Mouse (Mus musculus) olfactory bulb, adult 2 months (tissue): Measurements from ENCODE around the gene Mbtps1. TPM values are rescaled to one million over a fixed set of nuclear protein-coding genes. Genes with fewer than 3 reads are reported as not detected.

Experiments
- H3K27ac ChIP-seq: fragments of 200-500 bp; 2 replicates; pipeline ENCODE4 v1.5.1; 2012; ENCODE audit warnings: low read depth, low read length; ENCODE audit not compliant: insufficient read depth
- H3K4me1 ChIP-seq: fragments of 200-500 bp; 2 replicates; pipeline ENCODE4 v1.6.1; 2012; ENCODE audit warnings: low read length; ENCODE audit not compliant: control insufficient read depth, insufficient read depth
- H3K4me3 ChIP-seq: fragments of 200-500 bp; 2 replicates; pipeline ENCODE4 v1.5.1; 2012; ENCODE audit warnings: mild to moderate bottlenecking, low read depth, low read length, moderate library complexity; ENCODE audit not compliant: insufficient read depth
- CTCF ChIP-seq: fragments of 200-500 bp; IDR thresholded peaks from 2 replicates; pipeline ENCODE4 v1.5.1; 2012; ENCODE audit warnings: low read depth, mild to moderate bottlenecking, low read length, moderate library complexity; ENCODE audit not compliant: insufficient read depth
- POLR2A ChIP-seq: fragments of 200-500 bp; IDR thresholded peaks from 2 replicates; pipeline ENCODE4 v1.6.1; 2012; ENCODE audit warnings: mild to moderate bottlenecking, low read depth, low read length, moderate library complexity; ENCODE audit not compliant: insufficient read depth
- WGBS: fragments of 180-500 bp; shearing (Covaris S2); methylation state at CpG from one replicate; pipeline ENCODE4 v1.1.7; 2018; 5-methylcytosine and 5-hydroxymethylcytosine counted together
- polyA plus RNA-seq: library from polyadenylated mRNA; stranded (reverse); fragments of >200 nt; gene quantifications from 2 replicates; pipeline ENCODE4 v1.2.4, GENCODE M21; 2012; ENCODE audit warnings: low replicate concordance; ENCODE audit not compliant: missing spikeins, insufficient read depth, insufficient read length

The Mbtps1 gene
- polyA plus RNA-seq, 1 experiment = 181 TPM

- H3K4me3 ChIP-seq = no peak within 1 kb of the TSS
- WGBS = 62% methylated on average over 5 of the region's 5 CpGs
- H3K27ac ChIP-seq = no peak within 1 kb of the TSS
- H3K4me1 ChIP-seq = peaks cover 70% of the 10 kb centered on the region
- no peak for TF ChIP-seq CTCF
- TF ChIP-seq POLR2A = no peak
These were observed 56.9 kb downstream of the Mbtps1 start, which contains the start of gene Slc38a8 for GRCm38 (mm10) chr8:119501598-119501997. Gene Slc38a8, minus strand, starts transcription at chr8:119501698.

- no peak overlapping the region for H3K4me3 ChIP-seq
- peaks cover 61% of the 10 kb centered on the region for H3K4me1 ChIP-seq
- 82% methylated on average over 2 of the region's 2 CpGs for WGBS
- TF ChIP-seq POLR2A = no peak
- no peak for TF ChIP-seq CTCF
- H3K27ac ChIP-seq = no peak overlapping the region
These were observed 58.7 kb downstream of the Mbtps1 start for GRCm38 (mm10) chr8:119499836-119500235.

GRCm38 (mm10) chr8:119496848-119497247 is 61.7 kb downstream of the Mbtps1 start:
- no peak for TF ChIP-seq POLR2A
- TF ChIP-seq CTCF = peak; percentile 54; the same call in 1 of the 2 replicates
- Histone ChIP-seq H3K4me1 (peaks cover 39% of the 10 kb centered on the region), H3K4me3 (no peak overlapping the region), H3K27ac (peak overlapping the region; percentile 46; the same call in 1 of the 2 replicates)
- WGBS = 40% methylated on average over 6 of the region's 6 CpGs

- H3K27ac ChIP-seq = no peak overlapping the region
- no peak overlapping the region for H3K4me3 ChIP-seq
- TF ChIP-seq POLR2A (no peak), CTCF (no peak)
- peaks cover 9% of the 10 kb centered on the region for H3K4me1 ChIP-seq
- 75% methylated on average over 7 of the region's 7 CpGs for WGBS
These were observed 71.4 kb downstream of the Mbtps1 start for GRCm38 (mm10) chr8:119487093-119487492.

GRCm38 (mm10) chr8:119484145-119484896 is 74.2 kb downstream of the Mbtps1 start:
- TF ChIP-seq CTCF (no peak), POLR2A (no peak)
- Histone ChIP-seq H3K27ac (no peak overlapping the region), H3K4me1 (no peaks in the 10 kb centered on the region), H3K4me3 (no peak overlapping the region)
- WGBS = 85% methylated on average over 11 of the region's 11 CpGs

- H3K4me3 ChIP-seq = no peak overlapping the region
- WGBS = 46% methylated on average over 5 of the region's 5 CpGs
- peaks cover 2% of the 10 kb centered on the region; the same call in 1 of the 2 replicates for H3K4me1 ChIP-seq
- H3K27ac ChIP-seq = no peak overlapping the region
- TF ChIP-seq POLR2A (no peak), CTCF (no peak)
These were observed 79.9 kb downstream of the Mbtps1 start for GRCm38 (mm10) chr8:119478684-119479083.

GRCm38 (mm10) chr8:119468091-119468490 is 90.4 kb downstream of the Mbtps1 start:
- WGBS = 83% methylated on average over 8 of the region's 8 CpGs
- no peak overlapping the region for H3K4me3 ChIP-seq

GRCm38 (mm10) chr8:119466794-119467193 is 91.7 kb downstream of the Mbtps1 start:
- no peak overlapping the region for H3K27ac ChIP-seq
- WGBS = 68% methylated on average over 10 of the region's 10 CpGs

More at GRCm38 (mm10) chr8:119468091-119468490, 90.4 kb downstream of the Mbtps1 start:
- Histone ChIP-seq H3K4me1 (peaks cover 49% of the 10 kb centered on the region), H3K27ac (no peak overlapping the region)
- TF ChIP-seq CTCF = no peak
- TF ChIP-seq POLR2A = no peak

GRCm38 (mm10) chr8:119466105-119466504 is 92.4 kb downstream of the Mbtps1 start:
- H3K4me1 ChIP-seq = peaks cover 57% of the 10 kb centered on the region
- TF ChIP-seq POLR2A (no peak), CTCF (no peak)
- H3K27ac ChIP-seq = peak overlapping the region; percentile 15; the same call in 1 of the 2 replicates
- 7% methylated on average over 18 of the region's 18 CpGs for WGBS
- H3K4me3 ChIP-seq = no peak overlapping the region

More at GRCm38 (mm10) chr8:119466794-119467193, 91.7 kb downstream of the Mbtps1 start:
- no peak for TF ChIP-seq CTCF
- H3K4me3 ChIP-seq = no peak overlapping the region
- peaks cover 50% of the 10 kb centered on the region for H3K4me1 ChIP-seq

- WGBS = 27% methylated on average over 7 of the region's 7 CpGs
- no peak for TF ChIP-seq POLR2A
- H3K4me3 ChIP-seq = no peak overlapping the region
- H3K27ac ChIP-seq = no peak overlapping the region
- H3K4me1 ChIP-seq = peaks cover 66% of the 10 kb centered on the region
These were observed 94.8 kb downstream of the Mbtps1 start for GRCm38 (mm10) chr8:119463709-119464108.
